Mouse (Mus musculus) stomach, postnatal 0 days (tissue): ENCODE results near the gene Trak1. TPM values are rescaled to one million over a fixed set of nuclear protein-coding genes. Genes with fewer than 3 reads are reported as not detected.
A peak's percentile ranks its signal among the peaks of the same experiment; 100 is the strongest.

Experiments
- ATAC-seq: fragments of 200-750 bp; cut with Nextera tagmentation; 2 replicates; pipeline ENCODE4 v1.8.0; 2017; ENCODE audit not compliant: low FRiP score, low TSS enrichment
- DNase-seq: peaks from one replicate; pipeline ENCODE4 v3.0.0-alpha.2; 2016; ENCODE audit warnings: low spot score
- H3K27ac ChIP-seq: fragments of 300-500 bp; sonication (generic); replicated peaks from 2 replicates; pipeline ENCODE4 v1.5.1; 2014; ENCODE audit warnings: mild to moderate bottlenecking, control low read depth
- H3K27me3 ChIP-seq: fragments of 300-500 bp; sonication (generic); 2 replicates; pipeline ENCODE4 v1.6.1; 2014; ENCODE audit warnings: low read length; ENCODE audit not compliant: control insufficient read depth, insufficient read depth
- H3K36me3 ChIP-seq: fragments of 300-500 bp; sonication (generic); 2 replicates; pipeline ENCODE4 v1.6.1; 2014; ENCODE audit warnings: low read length, mixed read lengths; ENCODE audit not compliant: control insufficient read depth, insufficient read depth
- H3K4me1 ChIP-seq: fragments of 300-500 bp; sonication (generic); replicated peaks from 2 replicates; pipeline ENCODE4 v1.6.1; 2014; ENCODE audit warnings: antibody characterized with exemption; ENCODE audit not compliant: control insufficient read depth, insufficient read depth
- H3K4me2 ChIP-seq: fragments of 300-500 bp; sonication (generic); replicated peaks from 2 replicates; pipeline ENCODE4 v1.6.1; 2014; ENCODE audit warnings: low read depth, mild to moderate bottlenecking, control low read depth, moderate library complexity
- H3K4me3 ChIP-seq: fragments of 300-500 bp; sonication (generic); 2 replicates; pipeline ENCODE4 v1.5.1; 2014; ENCODE audit warnings: low read depth, low read length, control low read depth
- H3K9ac ChIP-seq: fragments of 300-500 bp; sonication (generic); 2 replicates; pipeline ENCODE4 v1.6.1; 2014; ENCODE audit warnings: mild to moderate bottlenecking, low read length, control low read depth, mixed read lengths
- H3K9me3 ChIP-seq: fragments of 300-500 bp; sonication (generic); 2 replicates; pipeline ENCODE4 v1.6.1; 2016; ENCODE audit warnings: low read length; ENCODE audit not compliant: control insufficient read depth
- CTCF ChIP-seq: IDR thresholded peaks from 2 replicates; pipeline ENCODE4 v1.5.1; 2016; ENCODE audit warnings: antibody characterized with exemption, low read depth, mild to moderate bottlenecking, moderate library complexity
- EP300 ChIP-seq: optimal IDR thresholded peaks from 2 replicates; pipeline ENCODE3; 2016; ENCODE audit warnings: antibody characterized with exemption
- WGBS: fragments of 180-500 bp; shearing (Covaris S2); extraction: QIAGEN DNeasy Blood & Tissue Kit; methylation state at CpG from one replicate; pipeline ENCODE4 v1.1.7; 2014; 5-methylcytosine and 5-hydroxymethylcytosine counted together
- polyA plus RNA-seq: library from polyadenylated mRNA; unstranded; fragments of >200 nt; fragmentation: Nextera tagmentation; extraction: Ambion mirVana; gene quantifications from 2 replicates; pipeline ENCODE4 v1.2.1, GENCODE M21; 2015

Trak1 gene
- polyA plus RNA-seq, 1 experiment from 2014 or later: 24.0 TPM

GRCm38 (mm10) chr9:121302543-121302942 is 5.2 kb downstream of the Trak1 start:
- no peaks in the 10 kb centered on the region for H3K27me3 ChIP-seq
- H3K4me2 ChIP-seq: no peak overlapping the region
- no peak for ATAC-seq
- H3K4me3 ChIP-seq: no peak overlapping the region
- no peak overlapping the region for H3K9ac ChIP-seq
- peaks cover 10% of the 10 kb centered on the region for H3K4me1 ChIP-seq
- no peak for TF ChIP-seq EP300
- peak; percentile 54 for TF ChIP-seq CTCF
- H3K27ac ChIP-seq: no peak overlapping the region
- H3K9me3 ChIP-seq: no peaks in the 10 kb centered on the region
- peaks cover 2% of the 10 kb centered on the region; the same call in 1 of the 2 replicates for H3K36me3 ChIP-seq
- WGBS: 81% methylated on average over 7 of the region's 8 CpGs
- no peak for DNase-seq

GRCm38 (mm10) chr9:121303086-121303485 is 5.8 kb downstream of the Trak1 start:
- Histone ChIP-seq H3K27me3 (no peaks in the 10 kb centered on the region), H3K27ac (no peak overlapping the region), H3K4me2 (no peak overlapping the region), H3K4me1 (peaks cover 10% of the 10 kb centered on the region), H3K9ac (no peak overlapping the region), H3K4me3 (no peak overlapping the region), H3K36me3 (peaks cover 2% of the 10 kb centered on the region; the same call in 1 of the 2 replicates), H3K9me3 (no peaks in the 10 kb centered on the region)
- TF ChIP-seq CTCF (no peak), EP300 (no peak)
- ATAC-seq (no peak), DNase-seq (no peak)
- 54% methylated on average over 6 of the region's 6 CpGs for WGBS

- H3K27ac ChIP-seq: no peak overlapping the region
- no peak overlapping the region for H3K4me2 ChIP-seq
- ATAC-seq (no peak), DNase-seq (no peak)
- TF ChIP-seq EP300 (no peak), CTCF (no peak)
- peaks cover 2% of the 10 kb centered on the region; the same call in 1 of the 2 replicates for H3K36me3 ChIP-seq
- H3K9ac ChIP-seq: no peak overlapping the region
- no peak overlapping the region for H3K4me3 ChIP-seq
- H3K27me3 ChIP-seq: no peaks in the 10 kb centered on the region
- WGBS: 52% methylated on average over 9 of the region's 9 CpGs
- peaks cover 6% of the 10 kb centered on the region for H3K4me1 ChIP-seq
- H3K9me3 ChIP-seq: no peaks in the 10 kb centered on the region
Measured at GRCm38 (mm10) chr9:121303748-121304147, 6.4 kb downstream of the Trak1 start.

GRCm38 (mm10) chr9:121304520-121304919 is 7.2 kb downstream of the Trak1 start:
- no peak for DNase-seq
- TF ChIP-seq EP300 (no peak), CTCF (no peak)
- 76% methylated on average over 10 of the region's 10 CpGs for WGBS
- Histone ChIP-seq H3K27ac (no peak overlapping the region), H3K4me3 (no peak overlapping the region), H3K4me2 (no peak overlapping the region), H3K9me3 (no peaks in the 10 kb centered on the region), H3K4me1 (peaks cover 3% of the 10 kb centered on the region; the same call in 1 of the 2 replicates), H3K36me3 (peaks cover 2% of the 10 kb centered on the region; the same call in 1 of the 2 replicates), H3K27me3 (no peaks in the 10 kb centered on the region), H3K9ac (no peak overlapping the region)
- no peak for ATAC-seq

GRCm38 (mm10) chr9:121305456-121305855 is 8.2 kb downstream of the Trak1 start:
- Histone ChIP-seq H3K4me2 (no peak overlapping the region), H3K4me1 (no peaks in the 10 kb centered on the region), H3K27ac (no peak overlapping the region), H3K4me3 (no peak overlapping the region), H3K27me3 (no peaks in the 10 kb centered on the region), H3K9me3 (no peaks in the 10 kb centered on the region), H3K36me3 (no peaks in the 10 kb centered on the region; the same call in 1 of the 2 replicates), H3K9ac (no peak overlapping the region)
- ATAC-seq: no peak
- no peak for DNase-seq
- no peak for TF ChIP-seq EP300
- no peak for TF ChIP-seq CTCF
- WGBS: 92% methylated on average over 4 of the region's 4 CpGs

- no peak for TF ChIP-seq CTCF
- TF ChIP-seq EP300: no peak
- ATAC-seq (no peak), DNase-seq (no peak)
- no peaks in the 10 kb centered on the region for H3K9me3 ChIP-seq
- no peak overlapping the region for H3K27ac ChIP-seq
- WGBS: 57% methylated on average over 4 of the region's 4 CpGs
- H3K27me3 ChIP-seq: no peaks in the 10 kb centered on the region
- no peak overlapping the region for H3K4me3 ChIP-seq
- no peaks in the 10 kb centered on the region for H3K36me3 ChIP-seq
- H3K4me1 ChIP-seq: peaks cover 7% of the 10 kb centered on the region; the same call in 1 of the 2 replicates
- no peak overlapping the region for H3K9ac ChIP-seq
- H3K4me2 ChIP-seq: no peak overlapping the region
Measured at GRCm38 (mm10) chr9:121309287-121309686, 12.0 kb downstream of the Trak1 start.
